Mouse (Mus musculus) common myeloid progenitor, adult 5-6 weeks (primary cell): ENCODE results near the gene Rbm14. TPM values are rescaled to one million over a fixed set of nuclear protein-coding genes. Genes with fewer than 3 reads are reported as not detected.

ENCODE experiments used
- ATAC-seq: replicated peaks from 2 replicates; pipeline ENCODE4 v1.8.0; 2016; ENCODE audit warnings: low read depth, mild to moderate bottlenecking, moderate TSS enrichment, inconsistent platforms; ENCODE audit not compliant: poor library complexity, severe bottlenecking
- total RNA-seq: library from RNA; stranded (forward); fragments of 200-1000, 187-1606 nt; gene quantifications from 2 replicates; pipeline ENCODE4 v1.2.3, GENCODE M21; 2017

Rbm14 gene
- total RNA-seq, 1 experiment from 2014 or later = 28.6 TPM

GRCm38 (mm10) chr19:4756193-4756911, 55.1 kb downstream of the Rbm14 start, which contains the start of gene Rbm4b:
Rbm4b (plus strand) TSS chr19:4756497.
- peak; percentile 89 for ATAC-seq

GRCm38 (mm10) chr19:4755565-4756192, 55.8 kb downstream of the Rbm14 start:
- ATAC-seq = peak; percentile 82

Other genes with a start within 250 kb of the Rbm14 start
- 2.6 and 2.9 TPM in 2 replicates for gene Lrfn4, start 196.0 kb downstream of the Rbm14 start, total RNA-seq
- gene Rce1, start 186.0 kb downstream of the Rbm14 start, total RNA-seq = 19.7 and 27.5 TPM in 2 replicates
- gene Gm960, start 113.0 kb downstream of the Rbm14 start, total RNA-seq = not detected in 2 replicates
- under 0.01 and 0.10 TPM in 2 replicates for gene Sptbn2, start 100.5 kb downstream of the Rbm14 start, total RNA-seq
- 14.6 and 15.9 TPM in 2 replicates for gene Rbm4b, start 55.1 kb downstream of the Rbm14 start, total RNA-seq
- 70.3 and 72.6 TPM in 2 replicates for gene Rbm4, start 17.7 kb downstream of the Rbm14 start, total RNA-seq
- gene Gm21992, start within 50 bp of the Rbm14 start, total RNA-seq = 48.6 and 50.1 TPM in 2 replicates
- 37.3 and 61.4 TPM in 2 replicates for gene Ccs, start 27.7 kb upstream of the Rbm14 start, total RNA-seq
- gene Ccdc87, start 27.7 kb upstream of the Rbm14 start, total RNA-seq = not detected in 2 replicates
- 4.7 and 11.5 TPM in 2 replicates for gene Ctsf, start 43.5 kb upstream of the Rbm14 start, total RNA-seq
- gene Actn3, start 66.3 kb upstream of the Rbm14 start, total RNA-seq = 0.37 TPM in 1 of 2 replicates, not detected in the other
- gene Zdhhc24, start 67.0 kb upstream of the Rbm14 start, total RNA-seq = 9.2 and 9.6 TPM in 2 replicates
- 3.8 and 4.8 TPM in 2 replicates for gene Bbs1, start 95.0 kb upstream of the Rbm14 start, total RNA-seq
- 34.8 and 40.8 TPM in 2 replicates for gene Dpp3, start 116.7 kb upstream of the Rbm14 start, total RNA-seq
- gene Peli3, start 131.5 kb upstream of the Rbm14 start, total RNA-seq = 0.14 TPM in 1 of 2 replicates, not detected in the other
- 56.0 and 82.6 TPM in 2 replicates for gene Mrpl11, start 150.5 kb upstream of the Rbm14 start, total RNA-seq
- not detected in 2 replicates for gene Npas4, start 178.7 kb upstream of the Rbm14 start, total RNA-seq
- 2.3 and 4.3 TPM in 2 replicates for gene Slc29a2, start 212.2 kb upstream of the Rbm14 start, total RNA-seq
- gene B4gat1, start 227.2 kb upstream of the Rbm14 start, total RNA-seq = 9.2 TPM in 1 of 2 replicates, not detected in the other
- gene AC124502.3, start 227.3 kb upstream of the Rbm14 start, total RNA-seq = 5.8 TPM in 1 of 2 replicates, not detected in the other
- gene Brms1, start 229.7 kb upstream of the Rbm14 start, total RNA-seq = 27.8 and 28.5 TPM in 2 replicates
- 0.15 and 0.18 TPM in 2 replicates for gene Rin1, start 238.8 kb upstream of the Rbm14 start, total RNA-seq